Mouse (Mus musculus) liver, adult 2 months (tissue): Measurements from ENCODE around the gene Sf3b6. TPM values are rescaled to one million over a fixed set of nuclear protein-coding genes. Genes with fewer than 3 reads are reported as not detected.

ENCODE experiments used
- DNase-seq: peaks from one replicate; pipeline ENCODE4 v3.0.0-alpha.2; 2011; ENCODE audit warnings: low read depth, low spot score; ENCODE audit errors: extremely low read depth
- H3K27ac ChIP-seq: fragments of 200-500 bp; replicated peaks from 2 replicates; pipeline ENCODE4 v1.5.1; 2012; ENCODE audit warnings: low read depth, mild to moderate bottlenecking, control low read depth, inconsistent platforms, low read length; ENCODE audit not compliant: insufficient read depth
- H3K27me3 ChIP-seq: fragments of 200-500 bp; 2 replicates; pipeline ENCODE4 v1.6.1; 2012; ENCODE audit warnings: mild to moderate bottlenecking, moderate library complexity, low read length, inconsistent platforms; ENCODE audit not compliant: control insufficient read depth, insufficient read depth
- H3K36me3 ChIP-seq: fragments of 200-500 bp; 2 replicates; pipeline ENCODE4 v1.6.1; 2012; ENCODE audit warnings: low read length, inconsistent platforms; ENCODE audit not compliant: control insufficient read depth, insufficient read depth
- H3K4me1 ChIP-seq: fragments of 200-500 bp; 2 replicates; pipeline ENCODE4 v1.6.1; 2011; ENCODE audit warnings: low read length; ENCODE audit not compliant: control insufficient read depth, insufficient read depth
- H3K4me3 ChIP-seq: fragments of 200-500 bp; 2 replicates; pipeline ENCODE4 v1.5.1; 2011; ENCODE audit warnings: low read depth, mild to moderate bottlenecking, control low read depth, low read length, moderate library complexity; ENCODE audit not compliant: insufficient read depth
- H3K79me2 ChIP-seq: fragments of 200-500 bp; 2 replicates; pipeline ENCODE4 v1.6.1; 2012; ENCODE audit warnings: inconsistent platforms, mild to moderate bottlenecking, low read length, moderate library complexity; ENCODE audit not compliant: control insufficient read depth, insufficient read depth
- H3K9ac ChIP-seq: fragments of 200-500 bp; 2 replicates; pipeline ENCODE4 v1.6.1; 2012; ENCODE audit warnings: low read depth, mild to moderate bottlenecking, control low read depth, inconsistent platforms, low read length
- CTCF ChIP-seq: fragments of 200-500 bp; IDR thresholded peaks from 2 replicates; pipeline ENCODE4 v1.5.1; 2011; ENCODE audit warnings: low read depth, low read length, control low read depth
- POLR2A ChIP-seq: fragments of 200-500 bp; IDR thresholded peaks from 2 replicates; pipeline ENCODE4 v1.6.1; 2011; ENCODE audit warnings: low read length, control low read depth; ENCODE audit not compliant: insufficient read depth; ENCODE audit errors: extremely low read depth
- WGBS: fragments of 180-500 bp; shearing (Covaris S2); methylation state at CpG from one replicate; pipeline ENCODE4 v1.1.7; 2018; 5-methylcytosine and 5-hydroxymethylcytosine counted together
- polyA plus RNA-seq: library from polyadenylated mRNA; depleted of rRNA; stranded (reverse); fragments of >200 nt; gene quantifications from 2 replicates; pipeline ENCODE4 v1.2.3, GENCODE M21; 2012
- total RNA-seq: library from RNA; depleted of rRNA; stranded (reverse); fragments of >200 nt; gene quantifications from 2 replicates; pipeline ENCODE4 v1.2.3, GENCODE M21; 2014

The Sf3b6 gene
- total and polyA plus RNA-seq, 2 experiments, result 14.3 to 67.3 TPM

DNA sequence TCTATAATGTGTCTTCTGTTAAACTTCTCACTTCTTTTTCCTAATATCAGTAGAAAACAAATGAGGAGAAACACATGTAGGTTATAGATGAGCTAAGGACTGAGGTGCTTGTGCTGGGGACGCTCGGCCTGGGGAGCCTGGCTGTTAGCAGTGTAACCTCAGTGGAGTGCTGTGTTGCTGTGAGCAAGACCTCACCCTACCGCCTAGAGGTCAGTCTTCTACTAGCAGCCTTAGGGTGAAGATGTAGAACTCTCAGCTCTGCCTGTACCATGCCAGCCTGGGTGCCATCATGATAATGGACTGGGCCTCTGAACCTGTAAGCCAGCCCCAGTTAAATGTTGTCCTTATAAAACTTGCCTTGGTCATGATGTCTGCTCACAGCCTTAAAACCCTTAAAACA, 9.9 kb downstream of the Sf3b6 start:
- no peak for TF ChIP-seq POLR2A
- TF ChIP-seq CTCF, result no peak
- Histone ChIP-seq H3K27me3 (no peaks in the 10 kb centered on the region), H3K4me3 (no peak overlapping the region), H3K36me3 (peaks cover 29% of the 10 kb centered on the region), H3K4me1 (no peaks in the 10 kb centered on the region), H3K27ac (no peak overlapping the region), H3K9ac (no peak overlapping the region), H3K79me2 (no peaks in the 10 kb centered on the region; the same call in 1 of the 2 replicates)
- no peak for DNase-seq
- WGBS, result 88% methylated on average over 3 of the region's 3 CpGs

DNA sequence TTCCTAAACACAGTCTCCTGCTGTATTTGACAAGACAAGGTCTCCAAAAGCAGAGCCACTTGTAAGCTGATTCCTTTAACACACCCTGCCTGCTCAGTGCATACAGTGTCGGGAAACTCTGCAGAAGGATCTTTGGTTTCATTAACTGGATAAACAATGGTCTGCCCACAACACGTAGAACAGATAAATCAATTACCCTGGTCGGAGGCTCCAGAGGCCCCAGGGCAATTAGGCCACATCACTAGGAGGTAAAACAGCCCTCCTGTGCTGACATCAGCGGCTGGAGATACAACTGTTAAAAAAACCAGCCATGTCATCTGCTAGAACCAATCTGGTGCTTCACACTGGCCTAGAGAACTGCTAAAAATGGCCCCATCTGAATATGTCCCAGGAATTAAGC, 19.6 kb downstream of the Sf3b6 start:
- 26% methylated on average over 4 of the region's 4 CpGs for WGBS
- Histone ChIP-seq H3K79me2 (no peaks in the 10 kb centered on the region), H3K27ac (no peak overlapping the region), H3K36me3 (peaks cover 1% of the 10 kb centered on the region; the same call in 1 of the 2 replicates), H3K9ac (no peak overlapping the region), H3K27me3 (no peaks in the 10 kb centered on the region), H3K4me1 (peaks cover 5% of the 10 kb centered on the region; the same call in 1 of the 2 replicates), H3K4me3 (no peak overlapping the region)
- TF ChIP-seq CTCF, result no peak
- no peak for TF ChIP-seq POLR2A
- DNase-seq, result no peak

DNA sequence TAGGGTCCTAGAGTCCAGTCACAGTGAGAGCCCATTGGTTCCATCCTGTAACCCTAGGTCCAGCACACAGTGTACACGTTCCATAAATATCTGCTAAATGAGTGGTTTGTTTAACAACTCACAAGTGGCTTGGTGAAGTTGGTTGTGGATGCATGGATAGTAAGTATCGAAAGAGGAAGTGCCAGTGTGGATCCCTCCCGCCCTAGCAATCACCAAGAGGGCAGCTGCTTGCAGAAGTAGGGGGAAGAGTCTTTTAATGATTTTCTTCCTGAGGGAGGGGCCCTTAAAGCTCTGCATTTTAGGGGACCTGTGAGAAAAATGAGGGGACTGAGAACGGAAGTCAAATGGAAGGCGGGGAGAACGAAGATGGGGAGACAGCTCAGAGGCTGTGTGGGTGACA, 22.7 kb downstream of the Sf3b6 start:
- H3K36me3 ChIP-seq, result no peaks in the 10 kb centered on the region
- WGBS, result 77% methylated on average over 6 of the region's 6 CpGs
- no peak overlapping the region for H3K9ac ChIP-seq
- H3K27ac ChIP-seq, result no peak overlapping the region
- H3K4me1 ChIP-seq, result peaks cover 9% of the 10 kb centered on the region
- DNase-seq, result no peak
- no peak for TF ChIP-seq CTCF
- TF ChIP-seq POLR2A, result no peak
- H3K27me3 ChIP-seq, result no peaks in the 10 kb centered on the region
- H3K79me2 ChIP-seq, result no peaks in the 10 kb centered on the region; the same call in 1 of the 2 replicates
- H3K4me3 ChIP-seq, result no peak overlapping the region

DNA sequence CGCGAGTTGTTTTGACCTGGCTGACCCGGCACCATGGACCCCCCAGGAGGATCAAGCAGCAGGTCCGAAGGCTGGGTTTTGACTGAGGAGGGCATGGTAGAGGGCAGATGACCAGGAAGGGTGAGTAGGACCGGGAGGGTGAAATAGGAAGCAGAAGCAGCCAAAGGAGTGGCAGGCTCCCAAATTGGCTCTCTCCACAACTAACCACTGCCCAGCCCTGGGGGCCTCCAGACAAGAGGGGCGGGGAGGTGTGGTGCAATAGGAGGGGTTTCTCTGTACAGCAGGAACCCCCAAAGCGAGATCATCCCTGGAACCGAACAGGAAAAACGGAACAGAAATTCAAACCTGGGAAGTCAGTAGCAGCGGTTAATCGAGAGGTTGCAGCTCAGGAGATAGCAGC, 23.4 kb downstream of the Sf3b6 start:
- Histone ChIP-seq H3K4me3 (peak overlapping the region; percentile 59), H3K79me2 (no peaks in the 10 kb centered on the region; the same call in 1 of the 2 replicates), H3K4me1 (peaks cover 9% of the 10 kb centered on the region), H3K27ac (no peak overlapping the region), H3K36me3 (no peaks in the 10 kb centered on the region), H3K27me3 (no peaks in the 10 kb centered on the region), H3K9ac (peak overlapping the region; percentile 63)
- DNase-seq, result no peak
- no peak for TF ChIP-seq CTCF
- no peak for TF ChIP-seq POLR2A
- WGBS, result 17% methylated on average over 11 of the region's 11 CpGs

GRCm38 (mm10) chr12:4841392-4841887, 24.1 kb downstream of the Sf3b6 start, which contains the start of gene Fkbp1b:
Gene Fkbp1b, minus strand, starts transcription at chr12:4841591.
- H3K36me3 ChIP-seq, result no peaks in the 10 kb centered on the region
- 2% methylated on average over 37 of the region's 37 CpGs for WGBS
- H3K27me3 ChIP-seq, result no peaks in the 10 kb centered on the region
- peak within 1 kb of the TSS; percentile 63 for H3K9ac ChIP-seq
- H3K4me3 ChIP-seq, result peak within 1 kb of the TSS; percentile 59
- H3K79me2 ChIP-seq, result no peaks in the 10 kb centered on the region; the same call in 1 of the 2 replicates
- no peak for DNase-seq
- H3K4me1 ChIP-seq, result peaks cover 9% of the 10 kb centered on the region
- TF ChIP-seq CTCF, result no peak
- TF ChIP-seq POLR2A, result no peak
- H3K27ac ChIP-seq, result no peak within 1 kb of the TSS

DNA sequence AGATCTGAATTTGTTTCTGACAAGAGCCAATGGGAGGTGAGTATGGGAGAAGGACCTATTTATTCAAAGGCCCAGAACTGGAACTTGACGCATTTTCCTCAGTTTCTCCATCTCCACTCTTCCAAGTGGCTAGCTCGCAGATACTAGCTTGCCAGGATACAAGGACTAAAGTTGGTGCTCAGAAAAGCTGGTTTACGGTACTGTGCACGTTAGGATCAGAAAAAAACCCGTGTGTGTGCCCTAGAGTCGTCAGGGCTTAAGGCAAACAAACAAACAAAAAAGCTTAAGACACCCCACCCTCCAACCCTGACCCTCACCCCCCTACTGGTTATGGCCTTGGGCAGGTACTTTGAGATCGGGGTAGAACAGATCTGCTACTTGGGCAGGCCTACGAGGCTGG, 25.1 kb downstream of the Sf3b6 start:
- no peak for TF ChIP-seq POLR2A
- no peak for TF ChIP-seq CTCF
- H3K27me3 ChIP-seq, result no peaks in the 10 kb centered on the region
- no peaks in the 10 kb centered on the region for H3K36me3 ChIP-seq
- 90% methylated on average over 8 of the region's 8 CpGs for WGBS
- H3K4me3 ChIP-seq, result no peak overlapping the region
- peaks cover 2% of the 10 kb centered on the region; the same call in 1 of the 2 replicates for H3K79me2 ChIP-seq
- peaks cover 4% of the 10 kb centered on the region for H3K4me1 ChIP-seq
- H3K27ac ChIP-seq, result no peak overlapping the region
- DNase-seq, result no peak
- no peak overlapping the region for H3K9ac ChIP-seq
